Mouse (Mus musculus): ENCODE results near the gene Bola3. TPM values are rescaled to one million over a fixed set of nuclear protein-coding genes. Genes with fewer than 3 reads are reported as not detected.

Bola3 gene
- polyA plus RNA-seq, 1 experiment from 2014 or later = 162 TPM

DNA sequence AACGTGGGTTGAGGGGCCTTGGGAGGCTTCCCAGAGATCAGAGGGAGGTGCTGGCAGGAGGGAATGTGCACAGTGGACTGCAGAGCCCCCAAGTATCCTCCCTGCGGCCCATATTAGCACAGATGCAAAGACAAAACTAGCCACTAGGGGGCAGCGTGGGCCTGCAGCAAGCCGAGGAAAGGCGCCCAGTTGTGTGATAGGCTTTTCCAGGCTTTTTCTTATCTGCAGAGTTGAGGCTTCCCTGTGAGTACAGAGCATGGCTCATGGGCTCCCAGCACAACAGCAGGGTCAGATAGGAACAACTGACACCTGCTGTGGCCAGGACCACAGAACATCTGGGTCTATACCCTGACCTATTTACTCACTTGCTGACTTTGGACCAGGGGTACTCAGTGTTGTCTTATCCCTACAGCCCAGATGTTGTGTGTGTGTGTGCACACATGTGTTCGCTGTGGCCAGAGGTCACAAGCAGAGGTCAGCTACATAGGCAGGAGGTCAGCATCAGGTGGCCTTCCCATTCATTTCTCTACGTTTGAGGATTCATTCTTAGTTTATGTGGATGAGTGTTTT lies 7.7 kb downstream of the Bola3 start:
- Histone ChIP-seq H3K4me1 (replicated peaks; ENCODE audit: control insufficient read depth, insufficient read depth) (no peaks in the 10 kb centered on the region), H3K27me3 (ENCODE audit: control insufficient read depth, insufficient read depth, low read length) (no peaks in the 10 kb centered on the region), H3K4me3 (ENCODE audit: low read depth, low read length) (no peak overlapping the region), H3K27ac (replicated peaks) (no peak overlapping the region), H3K9ac (ENCODE audit: low read length) (no peak overlapping the region), H3K4me2 (replicated peaks; ENCODE audit: low read depth) (no peak overlapping the region), H3K36me3 (ENCODE audit: control insufficient read depth, insufficient read depth, low read length) (peaks cover 9% of the 10 kb centered on the region; the same call in 1 of the 2 replicates), H3K9me3 (ENCODE audit: control insufficient read depth, low read length) (no peaks in the 10 kb centered on the region)
- TF ChIP-seq EP300 (optimal IDR thresholded peaks at IDR 0.05) (no peak), CTCF (IDR thresholded peaks at IDR 0.05; ENCODE audit: low read depth) (peak; percentile 99)
- WGBS = 23% methylated on average over 7 of the region's 7 CpGs
- peak; percentile 83 for DNase-seq (ENCODE audit: low spot score)
- ATAC-seq (ENCODE audit: low FRiP score, low TSS enrichment) = peak; percentile 57

- Histone ChIP-seq H3K9ac (ENCODE audit: low read length) (no peak overlapping the region), H3K36me3 (ENCODE audit: control insufficient read depth, insufficient read depth, low read length) (peaks cover 14% of the 10 kb centered on the region; the same call in 1 of the 2 replicates), H3K9me3 (ENCODE audit: control insufficient read depth, low read length) (no peaks in the 10 kb centered on the region), H3K27ac (replicated peaks) (no peak overlapping the region), H3K27me3 (ENCODE audit: control insufficient read depth, insufficient read depth, low read length) (no peaks in the 10 kb centered on the region), H3K4me2 (replicated peaks; ENCODE audit: low read depth) (no peak overlapping the region), H3K4me1 (replicated peaks; ENCODE audit: control insufficient read depth, insufficient read depth) (no peaks in the 10 kb centered on the region), H3K4me3 (ENCODE audit: low read depth, low read length) (no peak overlapping the region)
- TF ChIP-seq EP300 (optimal IDR thresholded peaks at IDR 0.05) (no peak), CTCF (IDR thresholded peaks at IDR 0.05; ENCODE audit: low read depth) (no peak)
- ATAC-seq (ENCODE audit: low FRiP score, low TSS enrichment) = no peak
- no peak for DNase-seq (ENCODE audit: low spot score)
- 95% methylated on average over 10 of the region's 10 CpGs for WGBS
Observed at GRCm38 (mm10) chr6:83357436-83357835, 8.5 kb downstream of the Bola3 start.

GRCm38 (mm10) chr6:83361523-83362248 lies 12.7 kb downstream of the Bola3 start:
- H3K9ac ChIP-seq (ENCODE audit: low read length) = no peak overlapping the region
- peaks cover 22% of the 10 kb centered on the region for H3K36me3 ChIP-seq (ENCODE audit: control insufficient read depth, insufficient read depth, low read length)

GRCm38 (mm10) chr6:83363075-83363474 lies 14.1 kb downstream of the Bola3 start:
- H3K9me3 ChIP-seq (ENCODE audit: control insufficient read depth, low read length) = no peaks in the 10 kb centered on the region
- no peak overlapping the region for H3K9ac ChIP-seq (ENCODE audit: low read length)
- no peaks in the 10 kb centered on the region for H3K27me3 ChIP-seq (ENCODE audit: control insufficient read depth, insufficient read depth, low read length)
- ATAC-seq (ENCODE audit: low FRiP score, low TSS enrichment) (no peak), DNase-seq (ENCODE audit: low spot score) (no peak)
- H3K4me1 ChIP-seq (replicated peaks; ENCODE audit: control insufficient read depth, insufficient read depth) = no peaks in the 10 kb centered on the region
- H3K36me3 ChIP-seq (ENCODE audit: control insufficient read depth, insufficient read depth, low read length) = peaks cover 31% of the 10 kb centered on the region
- no peak for TF ChIP-seq CTCF (IDR thresholded peaks at IDR 0.05; ENCODE audit: low read depth)
- TF ChIP-seq EP300 (optimal IDR thresholded peaks at IDR 0.05) = no peak
- no peak overlapping the region for H3K27ac ChIP-seq (replicated peaks)
- 85% methylated on average over 12 of the region's 12 CpGs for WGBS
- no peak overlapping the region for H3K4me3 ChIP-seq (ENCODE audit: low read depth, low read length)
- no peak overlapping the region for H3K4me2 ChIP-seq (replicated peaks; ENCODE audit: low read depth)

More at GRCm38 (mm10) chr6:83361523-83362248, 12.7 kb downstream of the Bola3 start:
- TF ChIP-seq EP300 (optimal IDR thresholded peaks at IDR 0.05) = no peak
- TF ChIP-seq CTCF (IDR thresholded peaks at IDR 0.05; ENCODE audit: low read depth) = no peak
- Histone ChIP-seq H3K27me3 (ENCODE audit: control insufficient read depth, insufficient read depth, low read length) (no peaks in the 10 kb centered on the region), H3K9me3 (ENCODE audit: control insufficient read depth, low read length) (no peaks in the 10 kb centered on the region), H3K4me1 (replicated peaks; ENCODE audit: control insufficient read depth, insufficient read depth) (no peaks in the 10 kb centered on the region), H3K27ac (replicated peaks) (no peak overlapping the region), H3K4me3 (ENCODE audit: low read depth, low read length) (no peak overlapping the region), H3K4me2 (replicated peaks; ENCODE audit: low read depth) (no peak overlapping the region)
- no peak for ATAC-seq (ENCODE audit: low FRiP score, low TSS enrichment)
- DNase-seq (ENCODE audit: low spot score) = no peak
- WGBS = 84% methylated on average over 11 of the region's 11 CpGs

DNA sequence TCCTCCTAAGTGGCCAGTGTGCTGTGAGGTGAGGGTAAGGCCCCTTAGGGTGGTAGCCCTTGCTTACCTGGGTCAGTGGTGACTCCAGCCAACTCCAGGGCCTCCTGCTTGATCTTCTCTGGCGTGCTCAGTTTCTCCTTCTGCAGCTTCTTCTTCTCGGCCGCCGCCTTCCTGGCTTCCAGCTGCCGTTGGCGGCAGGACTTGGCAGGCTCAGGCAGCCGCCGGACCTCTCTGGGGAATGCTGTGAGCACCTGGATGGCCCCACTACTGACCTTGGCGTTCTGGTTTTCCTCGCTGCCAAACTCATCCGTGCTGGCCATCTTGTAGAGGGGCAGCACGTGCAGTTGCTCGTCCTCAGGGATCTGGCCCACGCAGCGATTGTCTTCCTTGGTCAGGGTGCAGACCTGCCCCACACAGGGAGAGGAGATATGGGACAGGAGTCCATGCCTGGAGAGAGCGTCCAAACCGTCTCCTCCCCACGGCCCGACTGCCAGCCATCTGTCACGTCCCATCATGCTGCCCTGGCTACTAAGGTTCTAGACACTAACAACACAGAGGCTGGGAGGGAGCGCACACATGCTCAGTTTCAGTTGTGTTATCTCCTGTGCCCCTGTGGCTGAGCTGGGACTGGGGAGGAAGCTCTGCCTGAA lies 21.5 kb downstream of the Bola3 start:
- Histone ChIP-seq H3K27ac (replicated peaks) (no peak overlapping the region), H3K9ac (ENCODE audit: low read length) (no peak overlapping the region), H3K27me3 (ENCODE audit: control insufficient read depth, insufficient read depth, low read length) (no peaks in the 10 kb centered on the region), H3K36me3 (ENCODE audit: control insufficient read depth, insufficient read depth, low read length) (peaks cover 65% of the 10 kb centered on the region), H3K4me2 (replicated peaks; ENCODE audit: low read depth) (no peak overlapping the region), H3K4me3 (ENCODE audit: low read depth, low read length) (no peak overlapping the region), H3K9me3 (ENCODE audit: control insufficient read depth, low read length) (no peaks in the 10 kb centered on the region), H3K4me1 (replicated peaks; ENCODE audit: control insufficient read depth, insufficient read depth) (no peaks in the 10 kb centered on the region)
- no peak for TF ChIP-seq EP300 (optimal IDR thresholded peaks at IDR 0.05)
- TF ChIP-seq CTCF (IDR thresholded peaks at IDR 0.05; ENCODE audit: low read depth) = no peak
- 82% methylated on average over 21 of the region's 21 CpGs for WGBS
- ATAC-seq (ENCODE audit: low FRiP score, low TSS enrichment) = no peak
- no peak for DNase-seq (ENCODE audit: low spot score)

GRCm38 (mm10) chr6:83371350-83371749 lies 22.4 kb downstream of the Bola3 start:
- no peak for TF ChIP-seq CTCF (IDR thresholded peaks at IDR 0.05; ENCODE audit: low read depth)
- TF ChIP-seq EP300 (optimal IDR thresholded peaks at IDR 0.05) = no peak
- peaks cover 70% of the 10 kb centered on the region for H3K36me3 ChIP-seq (ENCODE audit: control insufficient read depth, insufficient read depth, low read length)
- H3K9ac ChIP-seq (ENCODE audit: low read length) = no peak overlapping the region
- no peak overlapping the region for H3K27ac ChIP-seq (replicated peaks)
- WGBS = 82% methylated on average over 3 of the region's 3 CpGs
- H3K27me3 ChIP-seq (ENCODE audit: control insufficient read depth, insufficient read depth, low read length) = no peaks in the 10 kb centered on the region
- ATAC-seq (ENCODE audit: low FRiP score, low TSS enrichment) (no peak), DNase-seq (ENCODE audit: low spot score) (no peak)
- no peaks in the 10 kb centered on the region for H3K4me1 ChIP-seq (replicated peaks; ENCODE audit: control insufficient read depth, insufficient read depth)
- no peak overlapping the region for H3K4me3 ChIP-seq (ENCODE audit: low read depth, low read length)
- no peak overlapping the region for H3K4me2 ChIP-seq (replicated peaks; ENCODE audit: low read depth)
- H3K9me3 ChIP-seq (ENCODE audit: control insufficient read depth, low read length) = no peaks in the 10 kb centered on the region
